Mouse (Mus musculus): ENCODE data around the gene Amn.

DNA sequence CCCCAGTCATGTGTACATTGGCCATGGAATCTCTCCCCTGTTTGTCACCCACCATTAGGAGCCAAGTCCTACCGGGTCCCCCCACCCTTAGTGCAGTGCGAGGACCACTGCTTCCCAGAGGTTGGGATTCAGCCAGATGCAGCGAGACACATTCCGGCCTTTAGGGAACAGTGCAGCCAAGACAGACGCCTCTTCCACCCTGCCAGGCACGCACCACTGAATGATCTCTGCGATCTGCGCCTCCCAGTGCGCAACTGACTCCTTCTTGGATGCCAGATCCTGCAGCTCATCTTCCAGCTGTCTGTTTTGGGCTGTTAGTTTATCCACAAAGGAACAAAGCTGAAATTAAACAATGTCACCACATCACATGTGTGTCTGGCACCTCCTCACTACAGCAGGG, 46.8 kb downstream of the Amn start:
- TF ChIP-seq POLR2A (IDR thresholded peaks at IDR 0.05; ENCODE audit: low read depth, low read length) (no peak), CTCF (conservative IDR thresholded peaks at IDR 0.05; ENCODE audit: insufficient read depth, insufficient read length, low read depth, low read length) (no peak)
